Mouse (Mus musculus) urinary bladder, adult 18-20 months (tissue): ENCODE measurements around the gene Krtap28-10.

Experiments
- DNase-seq, 2 experiments: peaks; one replicate each; pipeline ENCODE4 v3.0.0; 2022; ENCODE audit warnings: low spot score in 2 of 2, mixed read lengths in 2 of 2

The Krtap28-10 gene

DNA sequence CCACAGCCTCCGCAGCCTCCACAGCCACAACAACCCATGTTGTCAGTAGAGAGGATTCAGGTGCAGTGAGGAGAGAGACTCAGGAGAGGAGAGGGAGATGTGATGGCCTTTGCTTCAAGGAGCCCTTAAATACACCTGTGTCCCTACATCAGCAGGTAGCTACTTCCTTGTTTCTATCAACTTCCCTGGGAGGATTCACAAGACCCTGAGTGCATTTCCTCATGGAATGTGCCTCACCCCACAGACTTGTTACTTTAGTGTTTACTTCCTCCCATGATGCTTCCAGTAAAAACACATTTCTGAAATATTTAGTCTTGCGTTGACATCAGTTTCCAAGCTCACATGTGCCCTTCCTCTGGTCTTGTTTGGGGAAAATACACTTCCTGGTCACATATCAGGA lies at the start of gene Krtap28-10:
Krtap28-10 (minus strand) TSS at position 101 of the 400 bp plus-strand sequence.
- DNase-seq, result no peak

DNA sequence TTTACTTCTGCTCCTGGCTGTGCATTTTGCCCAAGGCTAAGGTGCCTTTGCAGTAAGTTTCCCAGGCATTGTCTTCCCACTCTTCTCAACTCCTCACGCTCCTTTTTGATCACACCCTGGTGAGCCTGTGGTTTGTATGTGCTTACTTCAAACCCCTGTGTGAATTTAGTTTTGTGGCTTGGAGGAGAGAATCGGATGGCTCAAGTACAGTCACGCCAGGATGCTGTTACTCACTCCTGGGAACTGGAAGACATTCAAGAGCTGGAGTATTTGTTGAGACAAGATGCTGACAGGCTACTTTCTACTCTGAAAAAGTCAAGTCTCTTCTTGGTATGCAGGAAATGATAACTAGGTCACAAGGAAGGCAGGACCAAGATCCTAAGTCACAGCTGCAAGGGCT lies 49.0 kb upstream of the Krtap28-10 start:
- DNase-seq, result no peak

DNA sequence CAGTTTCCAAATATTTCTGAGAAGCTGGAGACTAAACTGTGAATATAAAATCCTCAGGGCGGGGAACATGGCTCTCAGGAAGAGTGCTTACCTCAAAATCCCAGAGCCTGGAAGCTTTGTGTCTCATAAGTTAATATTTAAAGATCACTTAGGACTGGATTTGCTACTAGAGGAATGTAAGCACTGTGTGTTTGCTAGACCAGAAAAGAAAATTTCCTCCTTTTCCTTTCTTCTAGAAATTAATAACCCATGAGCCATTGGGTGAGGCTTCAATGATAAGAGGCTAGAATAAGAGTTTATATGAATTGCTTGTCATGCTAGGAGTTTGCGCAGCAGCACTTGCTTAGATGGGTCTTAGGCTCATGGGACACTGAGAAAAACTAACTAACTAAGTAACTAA lies 42.5 kb upstream of the Krtap28-10 start:
- DNase-seq, result no peak

DNA sequence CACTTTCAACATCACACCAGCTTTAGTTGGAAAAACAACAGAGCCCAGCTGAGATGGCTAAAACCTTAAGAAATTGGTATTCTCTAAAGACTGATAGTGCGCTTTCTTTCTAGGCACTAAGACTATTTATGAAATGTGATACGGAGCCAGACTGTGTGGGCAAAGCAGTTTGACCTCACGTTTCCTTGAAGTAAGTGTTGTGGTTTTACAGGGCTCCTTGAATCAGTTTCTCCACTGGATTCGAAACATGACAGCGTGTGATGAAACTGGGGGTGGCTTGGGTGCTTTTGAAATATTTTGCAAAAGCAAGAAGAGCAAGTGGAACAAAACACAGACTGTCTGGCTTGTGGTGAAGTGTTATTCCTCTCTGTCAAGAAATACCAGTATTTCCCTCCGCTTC lies 34.7 kb upstream of the Krtap28-10 start:
- no peak for DNase-seq

DNA sequence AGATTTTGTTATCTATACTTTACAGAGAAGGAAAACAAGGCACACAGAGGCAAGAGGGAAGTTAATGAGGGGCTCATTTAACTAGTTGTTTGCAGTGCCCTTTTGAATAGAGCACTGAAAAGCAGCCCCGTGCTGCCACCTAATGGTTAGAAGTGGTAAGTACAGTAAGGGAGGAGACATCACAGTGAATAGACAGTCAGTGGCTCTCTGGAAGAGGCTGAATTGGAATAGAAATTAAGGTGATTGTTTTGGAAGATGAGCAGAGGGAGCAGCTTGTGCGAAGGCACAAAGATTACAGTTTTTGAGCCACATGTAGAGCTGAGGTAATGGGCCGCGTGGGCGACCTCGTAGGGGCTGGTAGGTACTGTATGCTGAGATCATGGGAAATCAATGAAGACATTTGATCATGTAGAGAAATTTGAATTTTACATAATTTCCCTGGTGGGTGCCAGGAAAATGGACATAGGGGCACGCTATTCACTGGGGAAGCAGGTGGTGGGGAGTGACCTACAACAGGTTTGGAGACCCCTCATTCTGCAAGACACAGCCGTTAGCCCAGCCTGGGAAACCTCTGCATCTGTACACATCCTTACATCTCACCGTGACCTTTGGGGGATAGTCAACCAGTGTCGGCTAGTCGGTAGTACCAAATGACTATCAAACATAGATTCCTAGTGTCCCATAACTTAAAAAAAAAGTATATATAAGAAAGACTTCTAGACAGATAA lies 34.1 kb upstream of the Krtap28-10 start:
- DNase-seq, result no peak

DNA sequence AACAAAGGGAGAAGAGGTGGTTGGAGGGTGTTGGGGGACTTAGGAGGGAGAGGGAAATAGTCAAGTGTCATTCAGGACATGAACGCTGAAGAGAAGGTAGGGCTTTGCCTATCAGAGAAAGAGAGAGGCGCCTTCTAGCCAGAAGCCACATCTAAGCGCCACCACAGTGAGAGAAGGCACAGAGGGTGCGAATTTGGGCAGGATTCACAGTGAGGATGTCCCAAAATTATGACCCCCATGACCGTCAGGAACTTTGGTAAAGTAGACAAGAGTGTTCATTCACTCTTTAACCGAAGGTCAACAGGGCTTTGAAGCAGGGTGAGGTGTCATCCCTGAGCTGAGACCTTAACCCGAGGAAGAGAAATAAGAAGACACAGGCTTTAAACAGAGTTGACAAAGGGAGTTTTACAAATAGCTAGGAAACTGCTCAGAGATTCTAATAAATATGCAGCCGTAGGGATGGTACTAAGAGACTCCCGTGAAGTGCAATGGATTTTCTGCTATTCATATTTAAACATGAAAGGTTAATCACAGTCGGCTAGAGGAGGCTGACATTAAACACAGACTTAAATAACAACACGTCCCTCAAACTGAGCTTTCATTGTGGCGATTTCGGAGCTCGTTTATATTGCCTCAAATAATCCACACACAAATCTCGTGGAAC lies 33.4 kb upstream of the Krtap28-10 start:
- no peak for DNase-seq

DNA sequence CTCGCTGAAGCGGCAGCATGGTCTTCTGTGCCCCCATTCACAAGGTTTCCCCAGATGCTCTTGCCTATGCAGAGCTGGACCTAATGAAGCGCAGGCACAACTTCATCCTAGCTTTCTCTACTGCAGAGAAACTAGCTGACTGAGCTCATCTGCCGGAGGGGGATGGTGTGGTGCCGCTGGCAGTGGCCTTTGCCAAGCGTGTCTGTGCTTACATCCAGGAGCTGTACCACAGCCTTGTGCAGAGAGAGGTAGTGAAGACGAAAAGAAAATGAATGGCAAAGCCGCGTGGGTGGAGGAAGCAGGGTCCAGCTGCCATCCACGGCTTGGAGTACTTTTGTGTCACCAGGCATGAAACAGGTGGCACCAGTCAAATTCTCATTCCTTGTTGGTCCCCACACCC lies 24.9 kb upstream of the Krtap28-10 start:
- no peak for DNase-seq

DNA sequence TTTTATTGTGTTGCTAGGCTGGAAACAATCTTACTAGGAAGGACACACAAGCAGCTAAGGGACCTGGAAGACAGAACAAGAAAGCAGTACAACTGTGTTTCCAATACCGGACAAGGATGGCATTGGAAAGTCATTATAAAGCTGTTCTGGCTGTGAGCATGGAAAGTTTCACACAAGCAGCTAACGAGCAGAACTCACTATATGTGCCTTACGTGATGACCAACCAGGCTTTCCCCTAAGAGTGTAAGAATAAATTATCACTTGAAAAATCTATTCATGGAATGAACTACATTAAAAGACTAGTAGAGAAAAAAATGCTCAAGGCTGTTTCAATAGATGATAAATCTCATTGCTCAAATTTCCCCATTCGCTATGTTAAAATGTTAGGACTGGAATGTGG lies 24.3 kb upstream of the Krtap28-10 start:
- no peak for DNase-seq

DNA sequence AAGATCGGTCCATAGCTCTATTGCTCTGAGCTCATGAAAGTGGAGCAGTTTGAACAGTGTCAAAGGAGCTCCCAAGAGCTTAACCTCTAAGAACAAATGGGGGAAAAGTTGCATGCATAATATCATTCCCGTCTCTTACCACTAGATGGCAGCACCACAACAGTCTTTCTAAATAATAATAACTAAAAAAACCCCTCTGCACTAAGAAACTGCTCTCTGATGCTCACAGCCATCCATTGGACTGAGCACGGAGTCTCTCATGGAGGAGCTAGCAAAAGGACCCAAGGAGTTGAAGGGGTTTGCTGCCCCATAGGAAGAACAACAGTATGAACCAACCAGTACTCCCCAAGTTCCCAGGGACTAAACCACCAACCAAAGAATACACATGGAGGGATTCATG lies 22.6 kb upstream of the Krtap28-10 start:
- DNase-seq, result no peak

DNA sequence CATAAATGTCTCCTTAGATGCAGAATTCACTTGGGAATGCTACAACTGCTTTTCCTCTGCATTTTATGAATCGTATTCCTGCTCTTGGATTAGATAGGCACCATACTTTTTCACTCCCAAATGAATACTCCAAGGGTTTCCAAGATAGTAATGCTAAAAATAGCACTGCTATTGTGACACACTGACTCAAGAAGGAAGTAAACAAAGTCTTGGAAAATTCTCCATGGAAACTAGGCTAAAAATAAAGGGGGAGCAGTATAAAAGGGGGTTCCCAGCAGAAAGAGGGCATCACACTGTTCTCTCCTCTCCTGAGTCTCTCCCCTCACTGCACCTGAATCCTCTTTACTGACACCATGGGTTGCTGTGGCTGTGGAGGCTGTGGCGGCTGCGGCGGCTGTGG lies 18.4 kb upstream of the Krtap28-10 start, which contains the start of gene Krtap28-13:
Krtap28-13 (plus strand) TSS at position 288 of the 400 bp plus-strand sequence.
- DNase-seq, result no peak

DNA sequence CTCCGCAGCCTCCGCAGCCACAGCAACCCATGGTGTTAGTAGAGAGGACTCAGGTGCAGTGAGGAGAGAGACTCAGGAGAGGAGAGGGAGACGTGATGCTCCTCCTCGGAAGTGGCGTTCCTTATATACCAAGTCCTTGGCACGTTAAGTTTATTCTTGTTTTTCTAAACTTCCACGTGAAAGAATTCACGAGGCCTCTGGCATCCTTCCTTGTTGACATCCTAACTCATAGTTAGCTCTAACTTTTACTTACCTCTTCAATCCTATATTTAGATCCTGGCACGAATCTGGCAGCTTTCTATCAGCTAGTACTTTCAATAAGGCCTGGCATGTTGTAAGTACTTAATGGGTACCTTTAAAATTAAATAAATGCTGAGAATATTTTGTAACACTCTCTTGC lies 17.0 kb upstream of the Krtap28-10 start, which contains the start of gene A030005K14Rik:
A030005K14Rik (minus strand) TSS at position 101 of the 400 bp plus-strand sequence.
- no peak for DNase-seq

DNA sequence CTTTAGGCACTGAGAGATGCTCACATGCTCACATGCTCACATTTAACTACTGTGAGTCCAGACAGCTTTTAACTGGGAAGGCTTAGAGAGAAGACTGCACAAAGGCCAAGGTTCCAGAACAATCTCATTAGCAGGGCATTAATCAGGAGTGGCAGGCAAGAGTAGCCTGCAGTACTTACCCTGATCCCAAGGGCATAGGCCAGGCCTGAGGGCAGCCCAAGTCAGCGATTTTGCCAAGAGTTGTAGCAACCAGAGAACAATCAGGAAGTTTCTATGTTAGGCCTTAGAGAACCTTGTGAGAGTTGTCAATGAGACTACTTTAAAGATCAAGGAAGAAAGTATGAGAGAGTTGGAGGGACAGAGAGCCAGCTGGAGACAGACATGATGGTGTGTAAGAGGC lies 16.2 kb upstream of the Krtap28-10 start:
- DNase-seq, result no peak

DNA sequence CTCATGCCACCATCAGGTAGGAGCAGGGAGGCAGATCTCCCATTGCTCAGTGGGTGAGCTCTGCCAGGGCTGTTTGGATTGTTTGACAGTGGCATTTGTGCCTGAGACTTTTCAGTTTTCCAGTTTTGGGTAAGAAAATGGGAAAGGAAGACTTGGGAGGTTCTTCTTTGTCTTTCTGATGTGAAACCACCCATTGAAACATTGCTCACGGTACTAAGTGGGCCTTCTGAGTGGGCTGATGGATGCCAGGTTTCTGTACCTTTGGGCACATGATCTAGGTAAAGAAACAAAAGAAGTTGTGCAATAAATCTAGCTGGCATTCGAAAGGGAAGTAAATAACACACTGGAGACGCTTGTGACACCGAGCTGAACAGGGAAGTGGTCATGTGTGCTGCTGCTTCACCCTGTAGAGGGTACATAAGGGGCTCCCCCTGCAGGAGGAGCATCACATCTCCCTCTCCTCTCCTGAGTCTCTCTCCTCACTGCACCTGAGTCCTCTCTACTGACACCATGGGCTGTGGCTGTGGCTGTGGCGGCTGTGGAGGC lies 2.7 kb upstream of the Krtap28-10 start, which contains the start of gene Gm47969:
Gm47969 (plus strand) TSS at position 51 of the 546 bp plus-strand sequence.
- DNase-seq, result no peak

DNA sequence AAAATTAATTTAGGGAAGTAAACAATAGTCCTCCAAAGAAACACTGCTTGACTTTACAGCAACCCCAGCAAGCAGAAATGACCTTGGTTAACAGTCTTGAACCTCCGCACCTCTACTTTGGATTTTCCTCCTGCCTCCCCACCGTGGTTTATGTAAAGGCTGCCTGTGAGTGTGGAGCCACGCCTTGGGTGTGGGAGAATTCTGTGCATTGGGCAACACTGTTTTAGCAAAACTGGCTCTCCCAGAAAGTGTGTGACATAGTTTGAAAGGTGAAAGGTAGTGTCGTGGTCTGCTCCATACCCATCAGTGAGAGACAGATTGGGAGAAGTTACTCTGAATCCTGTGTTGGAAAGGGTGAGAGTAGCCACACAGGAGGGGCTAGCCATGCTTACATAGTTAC lies 3.2 kb downstream of the Krtap28-10 start:
- peak in 1 of 2 experiments; percentile 39 for DNase-seq

DNA sequence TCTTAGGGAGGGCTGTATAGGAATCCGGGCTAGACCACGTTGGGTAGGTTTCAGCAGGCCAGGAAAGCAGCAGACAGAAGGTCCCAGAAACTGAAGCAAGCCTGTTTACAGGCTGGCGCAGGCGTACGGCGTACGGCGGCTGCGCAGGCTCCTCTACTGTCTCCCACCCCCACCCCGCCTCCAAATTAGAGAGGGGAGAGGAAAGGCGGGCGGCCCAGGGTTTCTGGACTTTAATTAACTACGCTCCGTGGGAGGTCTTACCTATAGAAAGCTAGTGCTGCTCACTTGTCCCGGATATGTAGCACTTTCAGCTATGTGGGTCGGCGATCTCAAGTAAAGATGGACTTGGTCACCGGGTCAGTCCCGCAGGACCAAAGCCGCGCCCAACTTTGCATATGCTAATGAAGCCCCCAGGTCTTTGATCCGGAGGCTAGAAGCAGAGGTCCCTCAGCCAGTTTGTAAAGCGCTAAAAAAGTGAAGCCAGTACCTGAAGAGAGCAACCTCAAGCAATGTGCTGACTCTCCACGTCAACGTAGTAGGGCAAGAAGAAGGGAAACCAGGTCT lies 4.1 kb downstream of the Krtap28-10 start, which contains the start of gene Slc19a3:
Slc19a3 (minus strand) TSS at position 340 of the 564 bp plus-strand sequence.
- DNase-seq, result peak in 1 of 2 experiments; percentile 44

DNA sequence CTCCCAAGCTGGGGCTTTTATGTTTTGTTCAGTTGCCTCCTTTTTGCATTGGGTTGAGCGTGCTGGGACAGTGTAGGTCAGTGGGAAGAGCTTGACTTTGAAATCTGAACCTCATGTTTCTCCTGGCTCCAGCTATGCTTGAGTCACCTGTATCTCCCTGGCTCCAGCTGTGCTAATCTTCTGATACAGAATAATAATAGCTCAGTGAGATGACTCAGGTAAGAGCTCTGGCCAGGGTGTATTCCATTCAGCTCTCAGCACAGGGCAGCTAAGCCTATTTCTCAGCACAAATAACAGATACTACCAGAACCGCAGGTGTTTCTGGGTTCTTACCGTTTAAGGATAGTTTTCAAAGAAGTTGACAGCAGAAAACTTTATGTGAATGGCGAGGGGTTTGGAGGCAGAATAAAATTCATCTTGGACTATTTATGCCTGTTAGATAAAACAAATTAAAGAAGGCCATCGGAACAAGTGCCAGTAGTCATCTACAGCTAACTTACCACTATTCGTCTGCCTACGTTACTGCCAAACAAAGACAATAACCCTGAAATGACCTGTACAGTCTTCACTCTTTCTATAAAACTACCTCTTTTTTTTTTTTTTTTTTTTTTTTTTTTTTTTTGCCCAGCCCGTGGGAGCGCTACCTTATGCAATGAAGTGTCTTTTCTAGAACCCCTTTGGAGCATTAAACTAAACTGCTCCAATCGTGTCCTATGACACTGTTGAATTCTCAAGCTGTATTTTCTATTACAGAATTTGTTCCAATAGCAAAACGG lies 5.2 kb downstream of the Krtap28-10 start:
- DNase-seq, result no peak

DNA sequence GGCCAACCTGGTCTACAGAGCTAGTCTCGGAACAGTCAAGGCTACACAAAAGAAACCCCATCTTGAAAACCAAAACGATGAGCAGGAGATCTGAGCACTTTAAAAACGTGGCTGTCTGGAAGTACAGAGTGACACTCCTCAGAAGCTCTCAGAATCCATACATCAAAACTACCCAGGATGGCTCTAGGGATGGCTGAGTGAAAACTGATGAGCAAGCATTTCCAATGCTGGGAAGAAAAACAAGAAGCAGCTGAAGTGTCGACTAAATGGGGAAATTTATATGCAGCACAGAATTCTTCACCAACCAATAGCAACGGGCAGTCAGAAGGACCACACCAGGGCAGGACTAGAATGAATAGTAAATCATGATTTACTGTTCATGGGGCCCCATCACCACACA lies 7.8 kb downstream of the Krtap28-10 start:
- no peak for DNase-seq

DNA sequence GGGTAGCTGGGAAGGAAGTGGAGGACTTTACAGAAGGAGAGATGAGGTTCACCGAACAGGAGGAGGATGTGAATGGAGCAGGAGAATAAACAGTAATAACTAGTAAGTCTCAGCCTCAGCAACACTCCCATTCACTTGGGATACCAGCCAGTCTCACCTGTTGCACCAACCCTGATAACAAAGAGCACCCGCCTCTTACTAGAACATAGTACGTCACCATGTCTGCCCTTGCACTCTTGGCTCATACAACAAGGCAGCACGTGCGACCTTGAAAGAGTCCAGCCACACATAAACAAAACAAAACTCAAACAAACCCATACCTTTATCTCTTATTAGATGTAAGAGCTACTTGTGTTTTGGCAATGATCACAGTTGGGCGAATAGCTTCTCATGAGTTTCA lies 9.8 kb downstream of the Krtap28-10 start:
- no peak for DNase-seq

DNA sequence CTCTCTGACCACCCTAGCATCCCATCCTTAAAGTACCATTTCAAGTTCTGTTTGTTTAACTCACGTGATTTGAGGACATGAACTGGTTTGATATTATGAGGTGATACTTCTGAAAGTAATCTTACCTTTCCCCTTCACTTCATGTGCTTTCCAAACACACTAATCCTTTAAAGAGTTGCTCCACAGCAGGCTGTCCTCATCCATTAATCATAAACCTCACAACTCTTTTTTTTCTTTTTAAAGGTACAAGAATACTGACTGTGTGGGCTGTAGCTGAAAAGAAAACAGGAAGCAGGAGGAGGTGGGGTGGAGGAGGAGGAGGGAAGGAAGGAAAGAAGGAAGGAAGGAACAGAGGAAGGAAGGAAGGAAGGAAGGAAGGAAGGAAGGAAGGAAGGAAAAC lies 10.3 kb downstream of the Krtap28-10 start:
- DNase-seq, result no peak

DNA sequence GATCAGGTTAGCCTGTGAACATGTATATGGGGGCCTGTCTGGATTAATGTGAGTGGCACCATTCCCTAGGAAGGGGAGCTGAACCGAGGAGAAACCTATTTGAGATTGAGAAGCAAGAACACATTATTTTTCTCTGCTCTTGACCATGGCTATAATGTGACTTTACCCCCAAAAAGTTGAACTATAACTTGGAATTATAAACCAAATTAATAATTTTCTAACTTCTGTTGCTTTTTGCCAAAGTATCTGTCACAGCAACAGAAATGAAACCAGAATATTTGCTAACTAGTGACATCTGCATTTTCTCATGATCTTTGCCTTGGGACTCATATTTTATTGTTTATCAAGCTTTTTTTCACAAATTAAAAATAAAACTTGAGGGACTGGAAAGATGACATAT lies 25.7 kb downstream of the Krtap28-10 start:
- DNase-seq, result no peak

DNA sequence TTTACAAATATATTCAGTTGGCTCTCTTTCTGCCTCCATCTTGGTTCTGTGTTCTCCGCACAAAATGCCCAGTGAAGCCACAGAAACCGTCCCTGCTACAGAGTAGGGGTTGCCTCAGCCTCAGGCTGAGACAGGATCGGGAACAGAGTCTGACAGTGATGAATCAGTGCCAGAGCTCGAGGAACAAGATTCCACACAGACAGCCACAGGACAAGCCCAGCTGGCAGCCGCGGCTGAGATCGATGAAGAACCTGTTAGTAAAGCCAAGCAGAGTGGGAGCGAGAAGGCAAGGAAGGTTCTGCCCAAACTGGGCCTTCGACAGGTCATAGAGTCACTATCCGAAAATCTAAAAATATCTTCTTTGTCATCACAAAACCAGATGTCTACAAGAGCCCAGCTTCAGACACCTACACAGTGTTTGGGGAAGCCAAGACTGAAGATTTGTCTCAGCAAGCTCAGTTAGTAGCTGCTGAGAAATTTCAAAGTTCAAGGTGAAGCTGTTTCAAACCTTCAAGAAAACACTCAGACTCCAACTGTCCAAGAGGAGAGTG lies 26.9 kb downstream of the Krtap28-10 start:
- no peak for DNase-seq
